Mouse (Mus musculus) stomach, postnatal 0 days (tissue): ENCODE results near the gene Akap1.

Experiments used
- CTCF ChIP-seq: IDR thresholded peaks from 2 replicates; pipeline ENCODE4 v1.5.1; 2016; ENCODE audit warnings: antibody characterized with exemption, low read depth, mild to moderate bottlenecking, moderate library complexity
- EP300 ChIP-seq: optimal IDR thresholded peaks from 2 replicates; pipeline ENCODE3; 2016; ENCODE audit warnings: antibody characterized with exemption

DNA sequence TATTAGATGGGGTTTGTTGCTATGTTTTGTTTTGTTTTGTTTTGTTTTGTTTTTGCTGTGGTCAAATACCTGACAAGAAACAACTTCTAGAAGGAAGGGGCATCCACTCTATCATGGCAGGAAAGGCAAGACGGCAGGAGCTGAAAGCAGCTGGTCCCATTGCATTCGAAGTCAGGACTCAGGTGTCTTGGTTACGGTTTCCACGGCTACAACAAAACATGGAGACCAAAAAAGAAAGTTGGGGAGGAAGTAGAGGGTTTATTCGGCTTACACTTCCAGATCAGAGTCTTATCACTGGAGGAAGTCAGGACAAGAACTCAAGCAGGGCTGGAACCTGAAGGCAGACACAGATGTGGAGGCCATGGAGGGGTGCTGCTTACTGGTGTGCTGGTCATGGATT is 47.3 kb downstream of the Akap1 start:
- TF ChIP-seq CTCF: no peak
- no peak for TF ChIP-seq EP300
